Mouse (Mus musculus): ENCODE results near the gene Sorl1.

The Sorl1 gene

GRCm38 (mm10) chr9:41925721-41926120 is 198.4 kb downstream of the Sorl1 start:
- no peak for DNase-seq (ENCODE audit: low read depth, low spot score)

- DNase-seq (ENCODE audit: low read depth, low spot score) = no peak
Measured at GRCm38 (mm10) chr9:41924140-41924539, 200.0 kb downstream of the Sorl1 start.

- no peak for DNase-seq (ENCODE audit: low read depth, low spot score)
Measured at GRCm38 (mm10) chr9:41922416-41922815, 201.7 kb downstream of the Sorl1 start.

- no peak for DNase-seq (ENCODE audit: low read depth, low spot score)
Measured at GRCm38 (mm10) chr9:41918657-41919380, 205.3 kb downstream of the Sorl1 start.

GRCm38 (mm10) chr9:41918155-41918554 is 205.9 kb downstream of the Sorl1 start:
- DNase-seq (ENCODE audit: low read depth, low spot score) = no peak

GRCm38 (mm10) chr9:41915571-41915970 is 208.5 kb downstream of the Sorl1 start:
- DNase-seq (ENCODE audit: low read depth, low spot score) = no peak

Data from retina, postnatal 7 days (tissue).